Mouse (Mus musculus) spleen, adult 12 weeks (tissue): Measurements from ENCODE around the gene Scgb2b20.
"Not testable (repeated sequence)": the region's sequence is repeated elsewhere in the genome, so short reads cannot be mapped to it uniquely, and the experiment has no call there.

Experiments used
- DNase-seq: peaks from one replicate; pipeline ENCODE4 v3.0.0; 2022; ENCODE audit warnings: low spot score

Scgb2b20 gene

DNA sequence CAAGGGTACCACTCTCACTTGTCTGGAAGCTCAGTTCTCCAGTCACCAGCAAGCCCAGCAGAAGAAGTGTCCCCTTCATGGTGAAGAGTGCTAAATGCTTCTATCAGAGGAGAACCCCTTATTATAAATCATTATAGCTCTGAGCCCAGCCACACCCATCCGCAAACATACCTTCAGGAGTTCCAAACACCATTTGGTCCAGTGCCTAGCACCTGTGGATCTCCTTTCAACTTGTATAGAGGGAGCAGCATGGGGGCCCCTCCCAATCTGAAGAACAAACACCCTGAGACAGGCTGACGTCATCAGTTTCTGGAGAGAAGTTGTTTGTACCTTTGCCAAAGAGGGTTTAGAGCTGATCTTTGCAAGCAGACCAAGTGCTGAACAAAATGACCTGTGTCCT, at the start of gene Scgb2b20:
TSS of gene Scgb2b20 (minus strand) at position 101 of the 400 bp plus-strand sequence.
- not testable (repeated sequence) for DNase-seq

- DNase-seq = not testable (repeated sequence)
These were observed 43.6 kb upstream of the Scgb2b20 start for GRCm38 (mm10) chr7:33409681-33410080.

GRCm38 (mm10) chr7:33401650-33402049, 35.5 kb upstream of the Scgb2b20 start:
- no peak for DNase-seq

GRCm38 (mm10) chr7:33399749-33400148, 33.6 kb upstream of the Scgb2b20 start:
- not testable (repeated sequence) for DNase-seq

GRCm38 (mm10) chr7:33372934-33373333, 6.8 kb upstream of the Scgb2b20 start, which contains the start of gene Scgb1b20:
TSS of gene Scgb1b20 (plus strand) at chr7:33373234.
- DNase-seq = not testable (repeated sequence)
